Mouse (Mus musculus) kidney, postnatal 36 days (tissue): Measurements from ENCODE around the gene Sult6b1.

ENCODE experiments used
- DNase-seq, 2 experiments: peaks; one replicate each; pipeline ENCODE4 v3.0.0; 2021 to 2022; ENCODE audit warnings: mixed read lengths in 2 of 2

Gene Sult6b1

GRCm38 (mm10) chr17:78883291-78883690, 23.5 kb downstream of the Sult6b1 start:
- DNase-seq = no peak

- peak; percentile 94 to 95 for DNase-seq
Observed at GRCm38 (mm10) chr17:78882401-78883112, 24.2 kb downstream of the Sult6b1 start, which contains the start of gene Eif2ak2. TSS of gene Eif2ak2 (minus strand) at chr17:78882573.

GRCm38 (mm10) chr17:78881878-78882304, 24.9 kb downstream of the Sult6b1 start:
- peak; percentile 34 to 46 for DNase-seq

GRCm38 (mm10) chr17:78873886-78874285, 32.9 kb downstream of the Sult6b1 start:
- no peak for DNase-seq

GRCm38 (mm10) chr17:78856243-78856642, 50.5 kb downstream of the Sult6b1 start:
- no peak for DNase-seq

- DNase-seq = no peak
Observed at GRCm38 (mm10) chr17:78842271-78842928, 64.4 kb downstream of the Sult6b1 start.

GRCm38 (mm10) chr17:78836056-78836455, 70.7 kb downstream of the Sult6b1 start:
- DNase-seq = no peak

GRCm38 (mm10) chr17:78834856-78835835, 71.6 kb downstream of the Sult6b1 start, which contains the start of the genes Heatr5b and Gpatch11:
TSS of gene Heatr5b (minus strand) at chr17:78835364.
TSS of gene Gpatch11 (plus strand) at chr17:78835567.
- peak; percentile 99 to 100 for DNase-seq
